Mouse (Mus musculus) left cerebral cortex, adult 18-20 months (tissue): ENCODE measurements around the gene Mlh1. TPM values are rescaled to one million over a fixed set of nuclear protein-coding genes. Genes with fewer than 3 reads are reported as not detected.

Experiments
- DNase-seq, 2 experiments: peaks; one replicate each; pipeline ENCODE4 v3.0.0; 2021 to 2022; ENCODE audit warnings: low spot score in 2 of 2, mixed read lengths in 1 of 2
- long read RNA-seq, 2 experiments: library from polyadenylated mRNA; stranded (forward); transcript quantifications; one replicate each; pipeline ENCODE4 v2.0.0; 2021
- total RNA-seq, 2 experiments: library from RNA; stranded (reverse); gene quantifications; 2 replicates each; pipeline ENCODE4 v1.2.3; 2021

The Mlh1 gene
- total RNA-seq = 10 to 100 TPM; 17.1 to 17.3 TPM
- long read RNA-seq, experiment 1, transcript Mlh1-201 (19 exons, 2,754 nt) = major isoform, 5 of 15 reads
- long read RNA-seq, experiment 1, partial matches to known transcripts = 5 of 15 reads
- long read RNA-seq, experiment 1, other reads (novel, unspliced or antisense) = 5 of 15 reads
- long read RNA-seq, experiment 2, transcript Mlh1-201 (19 exons, 2,754 nt) = major isoform, 6 of 13 reads
- long read RNA-seq, experiment 2, partial matches to known transcripts = 0 of 13 reads
- long read RNA-seq, experiment 2, other reads (novel, unspliced or antisense) = 7 of 13 reads

GRCm38 (mm10) chr9:111271434-111272160, at the start of gene Mlh1, which contains the start of gene Epm2aip1:
Gene Mlh1 (minus strand): TSS chr9:111271791.
Gene Epm2aip1 (plus strand): TSS chr9:111271929.
- DNase-seq = peak; percentile 100

GRCm38 (mm10) chr9:111320912-111321311, 49.3 kb upstream of the Mlh1 start:
- peak; percentile 47 to 54 for DNase-seq

GRCm38 (mm10) chr9:111314219-111314618, 42.6 kb upstream of the Mlh1 start:
- DNase-seq = peak; percentile 78 to 86

GRCm38 (mm10) chr9:111313793-111314192, 42.2 kb upstream of the Mlh1 start:
- no peak for DNase-seq

GRCm38 (mm10) chr9:111313299-111313698, 41.7 kb upstream of the Mlh1 start:
- no peak for DNase-seq

- peak; percentile 16 to 38 for DNase-seq
Observed at GRCm38 (mm10) chr9:111312442-111313141, 41.0 kb upstream of the Mlh1 start.

GRCm38 (mm10) chr9:111311843-111312441, 40.4 kb upstream of the Mlh1 start:
- peak; percentile 24 to 59 for DNase-seq

GRCm38 (mm10) chr9:111311031-111311842, 39.6 kb upstream of the Mlh1 start, which contains the start of gene Trank1:
Gene Trank1 (plus strand): TSS chr9:111311739.
- peak; percentile 53 to 58 for DNase-seq

GRCm38 (mm10) chr9:111306142-111306541, 34.6 kb upstream of the Mlh1 start:
- DNase-seq = peak in 1 of 2 experiments; percentile 21

GRCm38 (mm10) chr9:111304036-111304435, 32.4 kb upstream of the Mlh1 start:
- DNase-seq = peak; percentile 42 to 68

- DNase-seq = peak in 1 of 2 experiments; percentile 45
Observed at GRCm38 (mm10) chr9:111302196-111302831, 30.7 kb upstream of the Mlh1 start.

- DNase-seq = no peak
Observed at GRCm38 (mm10) chr9:111298606-111299005, 27.0 kb upstream of the Mlh1 start.

- no peak for DNase-seq
Observed at GRCm38 (mm10) chr9:111296433-111296832, 24.8 kb upstream of the Mlh1 start.

GRCm38 (mm10) chr9:111295323-111295722, 23.7 kb upstream of the Mlh1 start:
- DNase-seq = no peak

- no peak for DNase-seq
Observed at GRCm38 (mm10) chr9:111294911-111295310, 23.3 kb upstream of the Mlh1 start.

- no peak for DNase-seq
Observed at GRCm38 (mm10) chr9:111293234-111293633, 21.6 kb upstream of the Mlh1 start.

- DNase-seq = peak in 1 of 2 experiments; percentile 12
Observed at GRCm38 (mm10) chr9:111290539-111291100, 19.0 kb upstream of the Mlh1 start.

- peak; percentile 92 to 94 for DNase-seq
Observed at GRCm38 (mm10) chr9:111289832-111290339, 18.3 kb upstream of the Mlh1 start.

GRCm38 (mm10) chr9:111289294-111289831, 17.8 kb upstream of the Mlh1 start:
- DNase-seq = no peak
